Mouse (Mus musculus) ES-E14 (cell line): ENCODE measurements around the gene Ltbp1. TPM values are rescaled to one million over a fixed set of nuclear protein-coding genes. Genes with fewer than 3 reads are reported as not detected.

Experiments used
- DNase-seq: peaks from one replicate; pipeline ENCODE4 v3.0.0-alpha.2; 2013; ENCODE audit warnings: low read depth, low spot score
- H3K27ac ChIP-seq: 2 replicates; pipeline ENCODE4 v1.5.1; 2012; ENCODE audit warnings: low read depth, mild to moderate bottlenecking, low read length, moderate library complexity, mixed read lengths; ENCODE audit not compliant: poor library complexity, insufficient read depth, severe bottlenecking
- H3K36me3 ChIP-seq: 2 replicates; pipeline ENCODE4 v1.6.1; 2012; ENCODE audit warnings: mild to moderate bottlenecking, low read length, moderate library complexity, mixed read lengths; ENCODE audit not compliant: control insufficient read depth, poor library complexity, insufficient read depth, severe bottlenecking
- H3K4me1 ChIP-seq, 2 experiments: fragments of 150-350 bp in 1 of 2; sonication (generic) in 1 of 2; 2 replicates each; pipeline ENCODE4 v1.6.1; 2012; ENCODE audit warnings: low read length in 2 of 2, mild to moderate bottlenecking in 1 of 2, mixed read lengths in 1 of 2; ENCODE audit not compliant: control insufficient read depth in 2 of 2, insufficient read depth in 2 of 2, poor library complexity in 1 of 2
- H3K4me3 ChIP-seq, 2 experiments: fragments of 150-350 bp in 1 of 2; sonication (generic) in 1 of 2; 2 replicates each; pipeline ENCODE4 v1.5.1; 2012; ENCODE audit warnings: low read length in 2 of 2, low read depth in 1 of 2, mild to moderate bottlenecking in 1 of 2, mixed read lengths in 1 of 2; ENCODE audit not compliant: insufficient read depth in 1 of 2, poor library complexity in 1 of 2, severe bottlenecking in 1 of 2
- H3K9ac ChIP-seq: 2 replicates; pipeline ENCODE4 v1.6.1; 2012; ENCODE audit warnings: low read depth, mild to moderate bottlenecking, low read length, mixed read lengths; ENCODE audit not compliant: poor library complexity, insufficient read depth, severe bottlenecking
- H3K9me3 ChIP-seq: fragments of 150-350 bp; sonication (generic); 2 replicates; pipeline ENCODE4 v1.6.1; 2012; ENCODE audit warnings: low read depth, mild to moderate bottlenecking, low read length; ENCODE audit not compliant: control insufficient read depth, insufficient read depth
- CHD2 ChIP-seq: IDR thresholded peaks from 2 replicates; pipeline ENCODE4 v1.6.1; 2014; ENCODE audit warnings: mild to moderate bottlenecking, low read depth, low read length, inconsistent platforms
- HCFC1 ChIP-seq: IDR thresholded peaks from 2 replicates; pipeline ENCODE4 v1.6.1; 2012; ENCODE audit warnings: low read length, inconsistent platforms, borderline replicate concordance; ENCODE audit not compliant: insufficient read depth
- MAFK ChIP-seq: IDR thresholded peaks from 2 replicates; pipeline ENCODE4 v1.6.1; 2014; ENCODE audit warnings: mild to moderate bottlenecking, low read depth, low read length, inconsistent platforms; ENCODE audit not compliant: insufficient read depth
- ZC3H11A ChIP-seq: IDR thresholded peaks from 2 replicates; pipeline ENCODE4 v1.6.1; 2012; ENCODE audit warnings: low read depth, mild to moderate bottlenecking, inconsistent platforms, low read length, borderline replicate concordance
- ZNF384 ChIP-seq: IDR thresholded peaks from 2 replicates; pipeline ENCODE4 v1.6.1; 2012; ENCODE audit warnings: low read depth, low read length, inconsistent platforms
- in situ Hi-C, 2 experiments: fragments of 600-800 bp; cut with MboI; formaldehyde crosslinking; loops; one replicate each; pipeline ENCODE4 v1.15.1; 2025; ENCODE audit warnings: low sequenced_read_pairs in 2 of 2, inconsistent platforms in 1 of 2; ENCODE audit not compliant: unreplicated experiment in 2 of 2
- total RNA-seq: library from RNA; depleted of rRNA; stranded (reverse); fragments of 300-350 nt; gene quantifications from 2 replicates; pipeline ENCODE4 v1.2.3, GENCODE M21; 2012

Gene Ltbp1
- total RNA-seq, 1 experiment, result 25.2 TPM

- Histone ChIP-seq H3K36me3 (no peaks in the 10 kb centered on the region), H3K4me1 (peaks cover 1 to 3% of the 10 kb centered on the region in 2 experiments; a peak in 2 of 4 replicates), H3K27ac (no peak overlapping the region), H3K9me3 (no peaks in the 10 kb centered on the region), H3K4me3 (peak overlapping the region; percentile 3 to 42; a peak in 2 of 4 replicates), H3K9ac (no peak overlapping the region)
- in situ Hi-C loops, result no loop called here
- DNase-seq, result no peak
- no peak for TF ChIP-seq ZC3H11A
- no peak for TF ChIP-seq HCFC1
- TF ChIP-seq CHD2, result no peak
- no peak for TF ChIP-seq ZNF384
- TF ChIP-seq MAFK, result no peak
Measured at GRCm38 (mm10) chr17:74994582-74994893, 10.8 kb upstream of the Ltbp1 start.

- TF ChIP-seq HCFC1, result no peak
- no peak for TF ChIP-seq CHD2
- no peak for TF ChIP-seq MAFK
- TF ChIP-seq ZNF384, result no peak
- no peak for TF ChIP-seq ZC3H11A
- Histone ChIP-seq H3K9me3 (no peaks in the 10 kb centered on the region), H3K4me1 (peaks cover 1 to 3% of the 10 kb centered on the region in 2 experiments; a peak in 2 of 4 replicates), H3K36me3 (no peaks in the 10 kb centered on the region), H3K27ac (no peak overlapping the region), H3K9ac (no peak overlapping the region), H3K4me3 (no peak overlapping the region)
- in situ Hi-C loops, result no loop called here
- no peak for DNase-seq
Measured at GRCm38 (mm10) chr17:74995266-74995665, 10.1 kb upstream of the Ltbp1 start.

- Histone ChIP-seq H3K9me3 (no peaks in the 10 kb centered on the region), H3K36me3 (no peaks in the 10 kb centered on the region), H3K9ac (no peak overlapping the region), H3K4me1 (0 out of 4 replicates have a peak, but pooled peaks cover 0 to 2% of the 10 kb centered on the region in 2 experiments), H3K4me3 (no peak overlapping the region), H3K27ac (no peak overlapping the region)
- in situ Hi-C loops, result loop anchor here in 1 of 2 experiments (10.0 kb wide), 1 partner anchor 195 kb away; no protein-coding TSS in a partner anchor
- no peak for TF ChIP-seq ZNF384
- DNase-seq, result no peak
Measured at GRCm38 (mm10) chr17:75000066-75000465, 5.3 kb upstream of the Ltbp1 start.

GRCm38 (mm10) chr17:75004820-75005219 is 548 bp upstream of the Ltbp1 start:
- H3K4me1 ChIP-seq, result 0 out of 4 replicates have a peak, but pooled peaks cover 0 to 2% of the 10 kb centered on the region in 2 experiments
- H3K4me3 ChIP-seq, result peak overlapping the region; percentile 81 to 92
- peak overlapping the region; percentile 10; the same call in 1 of the 2 replicates for H3K9ac ChIP-seq

More at GRCm38 (mm10) chr17:75004820-75005219, 548 bp upstream of the Ltbp1 start:
- H3K27ac ChIP-seq, result no peak overlapping the region
- H3K9me3 ChIP-seq, result no peaks in the 10 kb centered on the region
- TF ChIP-seq ZC3H11A (no peak), CHD2 (no peak), HCFC1 (no peak), MAFK (no peak), ZNF384 (no peak)
- in situ Hi-C loops, result loop anchor here in 1 of 2 experiments (10.0 kb wide), 1 partner anchor 200 kb away; no protein-coding TSS in a partner anchor
- H3K36me3 ChIP-seq, result no peaks in the 10 kb centered on the region
- DNase-seq, result peak; percentile 76
